Mouse (Mus musculus) megakaryocyte, adult 5-6 weeks (primary cell): ENCODE data around the gene Aldh2. TPM values are rescaled to one million over a fixed set of nuclear protein-coding genes. Genes with fewer than 3 reads are reported as not detected.
"Not testable (repeated sequence)": the region's sequence is repeated elsewhere in the genome, so short reads cannot be mapped to it uniquely, and the experiment has no call there.

Experiments
- ATAC-seq: 2 replicates; pipeline ENCODE4 v1.8.0; 2016; ENCODE audit warnings: mild to moderate bottlenecking, inconsistent platforms; ENCODE audit not compliant: poor library complexity, severe bottlenecking
- total RNA-seq, 2 experiments: library from RNA; stranded (forward) in 1 of 2; stranded (reverse) in 1 of 2; fragments of 153-499, 151-499 nt in 1 of 2; fragments of 221-1000, 200-1000 nt in 1 of 2; gene quantifications; 2 replicates each; pipeline versions ENCODE4 v1.2.3 to v1.2.4; 2015 to 2017

Aldh2 gene
- total RNA-seq (2015) (137 and 142 TPM in 2 replicates), total RNA-seq (2017) (505 and 509 TPM in 2 replicates)

GRCm38 (mm10) chr5:121593451-121594401 is at the start of gene Aldh2:
Aldh2 (minus strand) TSS chr5:121593824.
- peak; percentile 83 for ATAC-seq

- ATAC-seq = no peak
Measured at GRCm38 (mm10) chr5:121639601-121640000, 46.0 kb upstream of the Aldh2 start.

GRCm38 (mm10) chr5:121637296-121637695 is 43.7 kb upstream of the Aldh2 start:
- no peak for ATAC-seq

- no peak for ATAC-seq
Measured at GRCm38 (mm10) chr5:121634668-121635067, 41.0 kb upstream of the Aldh2 start.

GRCm38 (mm10) chr5:121632804-121633203 is 39.2 kb upstream of the Aldh2 start:
- no peak for ATAC-seq

GRCm38 (mm10) chr5:121631106-121631647 is 37.6 kb upstream of the Aldh2 start:
- ATAC-seq = not testable (repeated sequence)

GRCm38 (mm10) chr5:121627871-121628270 is 34.2 kb upstream of the Aldh2 start:
- peak; percentile 84 for ATAC-seq

GRCm38 (mm10) chr5:121623241-121623640 is 29.6 kb upstream of the Aldh2 start:
- ATAC-seq = no peak

GRCm38 (mm10) chr5:121621102-121621501 is 27.5 kb upstream of the Aldh2 start:
- no peak for ATAC-seq

GRCm38 (mm10) chr5:121618592-121619513 is 25.2 kb upstream of the Aldh2 start, which contains the start of gene Acad12:
Acad12 (minus strand) TSS chr5:121618938.
- ATAC-seq = peak; percentile 95

- not testable (repeated sequence) for ATAC-seq
Measured at GRCm38 (mm10) chr5:121614921-121615320, 21.3 kb upstream of the Aldh2 start.

GRCm38 (mm10) chr5:121612036-121612435 is 18.4 kb upstream of the Aldh2 start:
- no peak for ATAC-seq

GRCm38 (mm10) chr5:121609556-121610135 is 16.0 kb upstream of the Aldh2 start:
- not testable (repeated sequence) for ATAC-seq

- peak; percentile 78 for ATAC-seq
Measured at GRCm38 (mm10) chr5:121606151-121606550, 12.5 kb upstream of the Aldh2 start.

GRCm38 (mm10) chr5:121603815-121604214 is 10.2 kb upstream of the Aldh2 start:
- not testable (repeated sequence) for ATAC-seq

GRCm38 (mm10) chr5:121601547-121602299 is 8.1 kb upstream of the Aldh2 start:
- ATAC-seq = peak; percentile 94

- no peak for ATAC-seq
Measured at GRCm38 (mm10) chr5:121598871-121599610, 5.4 kb upstream of the Aldh2 start.

- ATAC-seq = no peak
Measured at GRCm38 (mm10) chr5:121597991-121598537, 4.4 kb upstream of the Aldh2 start.

- ATAC-seq = no peak
Measured at GRCm38 (mm10) chr5:121597332-121597731, 3.7 kb upstream of the Aldh2 start.
